Mouse (Mus musculus) lung, embryonic 16.5 days (tissue): ENCODE measurements at regions not wholly inside any gene's neighbourhood (a gene's known extent, or its start where the extent isn't known, plus 50 kb on each side); places are given as distances from the start of the nearest gene placed in this dataset.

ENCODE experiments used
- ATAC-seq: fragments of 200-750 bp; cut with Nextera tagmentation; 2 replicates; pipeline ENCODE4 v1.8.0; 2017; ENCODE audit warnings: low read depth, mild to moderate bottlenecking, moderate library complexity
- H3K27ac ChIP-seq: fragments of 300-500 bp; sonication (generic); 2 replicates; pipeline ENCODE4 v1.5.1; 2014; ENCODE audit warnings: mild to moderate bottlenecking, control low read depth, low read length
- H3K27me3 ChIP-seq: fragments of 300-500 bp; sonication (generic); 2 replicates; pipeline ENCODE4 v1.6.1; 2014; ENCODE audit warnings: low read depth, low read length, mixed read lengths; ENCODE audit not compliant: control insufficient read depth, insufficient read depth
- H3K36me3 ChIP-seq: fragments of 300-500 bp; sonication (generic); 2 replicates; pipeline ENCODE4 v1.6.1; 2014; ENCODE audit warnings: low read length; ENCODE audit not compliant: control insufficient read depth, insufficient read depth
- H3K4me1 ChIP-seq: fragments of 300-500 bp; sonication (generic); replicated peaks from 2 replicates; pipeline ENCODE4 v1.6.1; 2014; ENCODE audit warnings: low read length, mixed read lengths; ENCODE audit not compliant: control insufficient read depth, insufficient read depth
- H3K4me2 ChIP-seq: fragments of 300-500 bp; sonication (generic); 2 replicates; pipeline ENCODE4 v1.6.1; 2014; ENCODE audit warnings: low read depth, low read length, control low read depth
- H3K4me3 ChIP-seq: fragments of 300-500 bp; sonication (generic); 2 replicates; pipeline ENCODE4 v1.5.1; 2014; ENCODE audit warnings: mild to moderate bottlenecking, low read length, control low read depth
- H3K9ac ChIP-seq: fragments of 300-500 bp; sonication (generic); 2 replicates; pipeline ENCODE4 v1.6.1; 2014; ENCODE audit warnings: low read length, control low read depth
- H3K9me3 ChIP-seq: fragments of 300-500 bp; sonication (generic); 2 replicates; pipeline ENCODE4 v1.6.1; 2016; ENCODE audit warnings: low read length; ENCODE audit not compliant: control insufficient read depth
- WGBS: fragments of 180-500 bp; shearing (Covaris S2); extraction: QIAGEN DNeasy Blood & Tissue Kit; methylation state at CpG from one replicate; pipeline ENCODE4 v1.1.7; 2014; 5-methylcytosine and 5-hydroxymethylcytosine counted together

DNA sequence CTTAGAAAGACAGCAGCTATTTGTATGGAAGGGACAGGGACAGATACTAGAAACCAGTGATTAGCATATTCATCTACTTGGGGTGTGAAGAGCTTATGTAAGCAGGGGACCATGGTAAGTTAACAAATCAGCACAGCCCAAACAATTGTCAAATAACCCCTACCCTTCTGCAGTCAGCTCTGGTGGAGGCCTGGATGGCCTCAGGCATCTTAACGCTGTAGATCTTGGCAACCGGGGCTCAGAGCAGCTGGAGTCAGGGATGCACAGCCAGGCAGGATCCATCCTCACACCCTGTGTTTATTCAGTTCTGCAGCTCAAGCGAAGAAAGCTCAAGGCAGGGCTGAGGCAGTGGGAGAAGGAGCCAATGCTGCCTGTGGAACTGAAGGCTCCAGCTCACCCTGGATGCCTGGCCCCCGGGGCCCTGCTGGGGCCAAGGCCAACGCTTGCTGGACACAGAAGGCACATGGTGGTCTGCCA, 125.2 kb upstream of the Sulf2 start:
- no peaks in the 10 kb centered on the region for H3K9me3 ChIP-seq

DNA sequence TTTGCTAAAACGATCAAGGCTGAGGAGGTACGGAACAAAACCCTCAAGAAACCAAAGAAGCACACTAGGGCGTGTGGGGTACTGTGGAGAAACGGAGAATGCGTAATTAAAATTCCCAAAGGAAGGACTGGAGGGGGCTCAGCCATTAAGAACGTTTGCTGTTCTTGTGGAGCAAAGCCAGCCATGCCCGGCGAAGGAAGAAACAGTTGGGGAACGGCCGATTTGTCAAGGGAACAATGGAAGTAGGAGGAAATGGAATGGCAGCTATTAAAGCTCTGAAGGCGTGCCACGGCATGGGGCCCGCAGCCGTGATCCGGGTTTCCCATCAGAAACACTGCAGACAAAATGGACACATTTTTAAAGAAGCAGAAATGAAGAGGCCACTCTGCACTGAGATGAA, 124.2 kb upstream of the Sulf2 start:
- Histone ChIP-seq H3K9me3 (no peaks in the 10 kb centered on the region), H3K36me3 (no peaks in the 10 kb centered on the region), H3K27ac (no peak overlapping the region), H3K4me3 (no peak overlapping the region), H3K4me2 (no peak overlapping the region), H3K27me3 (0 out of 2 replicates have a peak, but pooled peaks cover under 1% of the 10 kb centered on the region), H3K4me1 (no peaks in the 10 kb centered on the region; the same call in 1 of the 2 replicates), H3K9ac (no peak overlapping the region)
- ATAC-seq: no peak
- WGBS: 90% methylated on average over 15 of the region's 15 CpGs

More for the DNA sequence above, 125.2 kb upstream of the Sulf2 start:
- Histone ChIP-seq H3K4me3 (no peak overlapping the region), H3K4me1 (no peaks in the 10 kb centered on the region; the same call in 1 of the 2 replicates), H3K36me3 (no peaks in the 10 kb centered on the region), H3K4me2 (no peak overlapping the region), H3K27ac (no peak overlapping the region), H3K27me3 (no peaks in the 10 kb centered on the region), H3K9ac (no peak overlapping the region)
- ATAC-seq: peak; percentile 92
- WGBS: 42% methylated on average over 5 of the region's 5 CpGs

DNA sequence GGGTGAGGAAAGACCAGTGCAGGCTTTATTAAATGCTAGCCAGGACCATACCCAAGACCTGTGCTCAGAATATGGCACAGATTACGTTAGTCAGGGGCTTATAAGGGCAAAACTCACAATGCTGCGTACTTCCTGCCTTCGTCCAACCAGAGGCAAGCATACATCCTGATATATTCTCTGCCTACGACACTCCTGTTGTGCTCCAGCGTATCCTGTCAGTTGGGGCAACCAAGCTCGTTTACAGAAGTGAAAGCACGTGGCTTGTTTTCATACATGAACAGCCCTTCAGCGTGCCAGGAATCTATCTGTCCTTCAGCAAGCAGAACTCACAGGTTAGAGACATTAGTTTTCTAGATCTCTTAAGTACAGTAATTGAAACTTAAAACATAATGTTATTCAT, 119.9 kb upstream of the Sulf2 start:
- ATAC-seq: no peak
- no peak overlapping the region for H3K4me3 ChIP-seq
- no peaks in the 10 kb centered on the region for H3K9me3 ChIP-seq
- H3K4me1 ChIP-seq: peaks cover 9% of the 10 kb centered on the region
- no peak overlapping the region for H3K4me2 ChIP-seq
- no peaks in the 10 kb centered on the region for H3K36me3 ChIP-seq
- no peak overlapping the region for H3K9ac ChIP-seq
- H3K27me3 ChIP-seq: 0 out of 2 replicates have a peak, but pooled peaks cover 2% of the 10 kb centered on the region
- 82% methylated on average over 8 of the region's 8 CpGs for WGBS
- no peak overlapping the region for H3K27ac ChIP-seq

- Histone ChIP-seq H3K9me3 (no peaks in the 10 kb centered on the region), H3K4me2 (0 out of 2 replicates have a peak overlapping the region, but pooled peaks have one; percentile 21), H3K27ac (no peak overlapping the region), H3K4me1 (peaks cover 9% of the 10 kb centered on the region), H3K27me3 (0 out of 2 replicates have a peak, but pooled peaks cover 2% of the 10 kb centered on the region), H3K4me3 (no peak overlapping the region), H3K36me3 (no peaks in the 10 kb centered on the region), H3K9ac (no peak overlapping the region; the same call in 1 of the 2 replicates)
- ATAC-seq: no peak
- WGBS: 63% methylated on average over 2 of the region's 2 CpGs
Observed at GRCm38 (mm10) chr2:166274016-166274346, 118.5 kb upstream of the Sulf2 start.

DNA sequence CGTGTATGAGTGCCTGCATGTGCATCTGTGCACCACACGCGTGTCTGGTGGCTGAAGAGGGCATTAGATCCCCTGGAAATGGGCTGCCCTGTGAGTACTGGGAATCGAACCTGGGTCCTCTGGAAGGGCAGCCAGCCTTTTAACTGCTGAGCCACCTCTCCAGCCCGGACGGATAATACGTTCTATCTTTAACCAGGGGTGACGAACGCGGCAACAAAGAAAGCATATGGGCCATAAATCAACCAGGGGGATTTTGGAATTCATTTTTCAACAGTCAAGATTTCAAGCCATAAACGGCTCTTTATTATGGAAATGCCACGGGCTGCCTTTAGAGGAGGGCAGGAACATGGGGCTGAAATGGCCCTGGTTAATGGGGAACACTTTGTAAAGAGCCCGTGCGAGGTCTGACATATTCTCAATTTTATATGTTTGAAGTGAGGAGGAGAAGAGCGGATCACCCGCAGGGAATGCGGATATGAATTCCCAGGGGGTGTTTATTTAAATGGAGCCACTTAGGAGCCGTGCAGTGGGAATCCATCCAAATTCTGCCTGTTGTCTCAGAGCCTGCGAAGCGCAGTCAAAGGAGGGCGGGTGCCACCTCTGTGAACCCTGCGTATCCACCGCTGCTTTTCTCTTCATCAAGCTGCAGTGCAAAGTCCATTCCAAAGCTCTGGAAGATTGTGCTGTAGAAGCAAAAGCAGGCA, 118.0 kb upstream of the Sulf2 start:
- Histone ChIP-seq H3K4me3 (no peak overlapping the region), H3K4me2 (0 out of 2 replicates have a peak overlapping the region, but pooled peaks have one; percentile 21), H3K36me3 (no peaks in the 10 kb centered on the region), H3K27ac (no peak overlapping the region), H3K4me1 (peaks cover 9% of the 10 kb centered on the region), H3K9ac (no peak overlapping the region; the same call in 1 of the 2 replicates), H3K27me3 (0 out of 2 replicates have a peak, but pooled peaks cover 2% of the 10 kb centered on the region), H3K9me3 (no peaks in the 10 kb centered on the region)
- 35% methylated on average over 23 of the region's 23 CpGs for WGBS
- peak; percentile 74; the same call in 1 of the 2 replicates for ATAC-seq

DNA sequence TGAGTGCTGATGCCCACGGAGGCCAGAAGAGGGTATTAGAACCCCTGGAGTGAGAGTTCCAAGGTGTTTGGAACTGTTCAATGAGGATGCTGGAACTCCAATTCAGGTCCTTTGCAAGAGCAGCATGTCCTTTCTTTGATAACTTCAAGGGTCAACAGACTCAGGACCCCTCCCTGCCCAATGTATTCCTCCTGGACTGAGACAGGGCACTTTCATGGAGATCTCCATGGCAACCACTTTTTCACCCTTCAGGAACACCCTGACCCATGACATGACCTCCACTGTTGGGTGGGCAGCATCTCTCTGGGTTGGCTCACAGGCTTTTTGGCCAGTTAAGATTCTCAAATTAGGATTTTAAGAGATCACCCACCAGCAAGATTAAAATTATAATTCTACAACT, 117.4 kb upstream of the Sulf2 start:
- Histone ChIP-seq H3K9ac (no peak overlapping the region), H3K27ac (no peak overlapping the region), H3K27me3 (0 out of 2 replicates have a peak, but pooled peaks cover 2% of the 10 kb centered on the region), H3K4me2 (no peak overlapping the region), H3K4me1 (peaks cover 9% of the 10 kb centered on the region), H3K36me3 (no peaks in the 10 kb centered on the region), H3K9me3 (no peaks in the 10 kb centered on the region), H3K4me3 (no peak overlapping the region)
- ATAC-seq: no peak
- 81% methylated on average over 1 of the region's 1 CpGs for WGBS

GRCm38 (mm10) chr2:166272190-166272543, 116.7 kb upstream of the Sulf2 start:
- H3K9me3 ChIP-seq: no peaks in the 10 kb centered on the region
- 58% methylated on average over 7 of the region's 7 CpGs for WGBS
- H3K27ac ChIP-seq: no peak overlapping the region
- no peak overlapping the region for H3K4me3 ChIP-seq
- peaks cover 9% of the 10 kb centered on the region for H3K4me1 ChIP-seq
- no peak overlapping the region for H3K9ac ChIP-seq
- H3K36me3 ChIP-seq: no peaks in the 10 kb centered on the region
- H3K4me2 ChIP-seq: no peak overlapping the region
- no peak for ATAC-seq
- H3K27me3 ChIP-seq: 0 out of 2 replicates have a peak, but pooled peaks cover 2% of the 10 kb centered on the region

DNA sequence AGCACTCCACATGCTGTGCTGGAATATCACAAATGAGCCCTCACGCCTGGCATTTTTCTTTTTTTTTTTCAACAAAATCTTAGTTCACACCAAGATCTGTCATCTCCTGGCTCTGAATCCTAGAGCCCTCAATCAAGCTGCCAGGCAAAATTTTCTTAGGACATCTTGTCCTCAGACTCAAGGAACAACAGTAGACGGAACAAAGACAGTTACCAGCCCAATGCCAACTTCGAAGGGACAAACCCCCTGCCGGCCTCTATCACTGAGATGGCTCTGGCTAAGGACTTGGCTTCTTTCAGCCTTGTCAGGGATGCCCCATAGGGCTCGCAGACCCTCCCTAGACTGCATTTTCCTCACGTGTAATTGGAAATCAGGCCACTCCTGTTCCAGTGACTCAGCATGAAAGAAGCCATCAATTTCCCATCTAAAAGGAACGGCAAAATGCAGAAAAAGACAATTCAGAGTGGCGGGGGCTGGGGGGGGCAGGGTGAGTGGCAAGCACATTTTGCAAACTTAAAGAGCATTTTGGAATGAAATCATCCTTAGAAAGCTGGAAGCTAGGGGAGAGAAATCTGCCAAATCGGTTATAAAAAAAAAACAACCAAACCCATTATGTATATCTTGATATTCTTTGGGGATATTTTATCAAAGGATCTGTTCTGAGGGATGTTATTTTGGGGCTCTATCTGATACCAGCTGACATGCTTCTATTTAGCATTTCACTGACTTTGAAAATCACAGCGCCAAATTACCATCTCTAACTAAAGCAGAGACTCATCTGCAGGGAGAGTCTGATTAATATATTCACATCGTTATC, 116.1 kb upstream of the Sulf2 start:
- no peak overlapping the region for H3K4me3 ChIP-seq
- H3K9me3 ChIP-seq: no peaks in the 10 kb centered on the region
- H3K4me2 ChIP-seq: no peak overlapping the region
- H3K27me3 ChIP-seq: 0 out of 2 replicates have a peak, but pooled peaks cover 2% of the 10 kb centered on the region
- H3K27ac ChIP-seq: no peak overlapping the region
- 50% methylated on average over 11 of the region's 11 CpGs for WGBS
- peaks cover 9% of the 10 kb centered on the region for H3K4me1 ChIP-seq
- H3K36me3 ChIP-seq: no peaks in the 10 kb centered on the region
- no peak overlapping the region for H3K9ac ChIP-seq
- ATAC-seq: no peak

GRCm38 (mm10) chr2:166270007-166270406, 114.5 kb upstream of the Sulf2 start:
- Histone ChIP-seq H3K27ac (no peak overlapping the region), H3K36me3 (no peaks in the 10 kb centered on the region), H3K27me3 (0 out of 2 replicates have a peak, but pooled peaks cover 2% of the 10 kb centered on the region), H3K9me3 (no peaks in the 10 kb centered on the region), H3K4me1 (peaks cover 9% of the 10 kb centered on the region), H3K4me3 (no peak overlapping the region), H3K9ac (no peak overlapping the region), H3K4me2 (no peak overlapping the region)
- ATAC-seq: no peak
- 78% methylated on average over 6 of the region's 6 CpGs for WGBS
